Mouse (Mus musculus) NIH3T3 (cell line): Measurements from ENCODE around the gene Cnnm4.

Experiments used
- DNase-seq: peaks from one replicate; pipeline ENCODE4 v3.0.0-alpha.2; 2012; ENCODE audit warnings: low read depth

Gene Cnnm4

DNA sequence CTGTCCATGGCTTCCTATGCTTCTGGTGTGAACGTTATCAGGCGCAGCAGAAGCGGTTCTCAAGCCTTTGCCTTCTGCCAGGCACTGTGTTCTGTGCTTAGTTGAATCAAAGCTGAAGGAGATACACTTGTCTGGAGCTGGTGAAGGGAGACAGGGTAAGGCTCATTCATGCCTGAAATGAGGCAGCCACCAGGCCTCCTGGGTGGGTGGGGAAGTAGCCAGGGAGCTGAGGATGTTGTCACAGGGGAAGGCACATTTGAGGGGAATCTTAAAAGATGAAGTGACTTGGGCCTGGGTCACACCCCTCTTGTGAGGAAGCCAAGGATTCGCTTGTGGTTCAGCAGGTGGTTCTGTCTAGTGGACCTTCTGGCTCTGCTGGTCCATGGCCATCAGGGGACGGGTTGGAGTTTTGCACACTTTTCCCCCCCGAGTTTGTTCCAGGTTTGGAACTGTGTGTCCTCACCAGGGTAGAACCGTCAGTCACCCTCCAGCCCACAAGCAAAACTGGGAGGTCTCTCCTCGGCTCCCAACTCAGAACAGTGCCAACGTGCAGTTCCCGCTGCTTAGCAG is 1.9 kb downstream of the Cnnm4 start:
- no peak for DNase-seq

DNA sequence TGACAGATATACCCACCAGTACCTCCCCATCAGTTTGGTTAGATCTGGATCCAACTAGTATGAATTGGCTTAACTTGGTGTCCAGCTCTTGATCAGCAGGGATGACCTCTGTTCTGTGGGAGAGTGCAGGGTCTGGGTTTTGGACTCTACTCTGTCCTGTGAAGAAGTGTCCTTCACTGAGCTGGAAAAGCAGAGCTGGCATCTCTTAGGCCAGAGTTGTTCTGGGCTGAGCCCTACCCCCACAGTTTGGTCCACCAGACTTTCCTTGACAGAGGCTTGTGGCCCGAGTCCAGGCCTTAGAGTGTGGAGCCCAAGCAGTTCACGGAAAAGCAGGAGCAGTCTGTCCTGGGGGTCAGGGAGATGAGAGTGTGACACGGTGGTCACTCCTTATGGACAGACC is 3.2 kb downstream of the Cnnm4 start:
- DNase-seq, result peak; percentile 30

DNA sequence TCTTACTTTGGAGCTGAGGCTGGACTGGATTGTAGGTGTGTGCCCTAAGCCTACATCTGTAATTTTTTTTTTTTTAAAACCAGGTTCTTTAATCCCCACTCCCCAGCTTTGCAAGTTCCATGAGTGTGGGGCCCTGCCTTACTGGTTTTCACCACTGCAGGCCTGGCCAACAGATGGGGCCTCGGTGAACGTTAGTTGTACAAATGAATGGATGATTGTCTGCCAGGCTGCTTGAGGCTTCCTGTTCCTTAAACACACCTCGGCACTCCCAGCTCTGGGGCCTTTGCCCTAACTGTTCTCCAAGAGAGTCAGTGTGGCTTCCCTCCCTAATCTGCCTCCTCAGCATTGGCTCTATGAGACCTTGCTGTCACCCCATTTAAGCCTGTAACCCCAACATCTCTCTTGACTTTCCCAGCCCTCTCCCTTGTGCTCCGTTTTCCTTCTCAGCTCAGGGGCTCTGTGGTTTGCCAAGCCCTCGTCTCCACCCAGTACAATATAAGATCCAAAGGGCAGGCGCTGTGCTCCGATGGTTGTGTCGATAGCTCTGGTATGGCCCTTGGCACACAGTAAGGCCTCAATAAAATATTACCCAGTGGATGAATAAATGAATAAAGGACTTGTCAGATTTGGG is 4.2 kb downstream of the Cnnm4 start:
- DNase-seq, result peak; percentile 43

- DNase-seq, result no peak
Measured at GRCm38 (mm10) chr1:36476426-36476825, 5.0 kb downstream of the Cnnm4 start.

DNA sequence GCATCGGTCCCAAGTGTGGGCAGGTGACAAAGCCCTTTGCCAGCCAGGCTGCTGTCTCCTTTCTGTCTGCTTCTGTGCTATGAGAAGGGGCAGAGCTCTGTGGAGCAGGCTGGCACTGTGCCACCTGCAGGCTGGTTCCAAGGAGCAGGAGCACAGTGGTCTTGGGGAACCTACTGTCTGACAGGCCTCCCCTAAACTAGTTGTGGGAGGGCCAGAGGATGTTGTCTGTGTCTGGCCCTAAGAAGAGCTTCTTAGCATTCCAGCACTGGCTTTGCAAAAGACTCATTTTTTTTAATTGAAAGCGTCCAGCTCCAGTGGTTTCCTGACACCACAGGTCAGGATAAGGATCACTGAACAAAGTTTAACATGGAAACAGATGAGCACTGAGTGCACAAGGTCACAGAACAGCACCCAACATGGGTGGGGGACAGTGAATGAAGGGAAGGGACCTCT is 6.9 kb downstream of the Cnnm4 start:
- DNase-seq, result no peak

DNA sequence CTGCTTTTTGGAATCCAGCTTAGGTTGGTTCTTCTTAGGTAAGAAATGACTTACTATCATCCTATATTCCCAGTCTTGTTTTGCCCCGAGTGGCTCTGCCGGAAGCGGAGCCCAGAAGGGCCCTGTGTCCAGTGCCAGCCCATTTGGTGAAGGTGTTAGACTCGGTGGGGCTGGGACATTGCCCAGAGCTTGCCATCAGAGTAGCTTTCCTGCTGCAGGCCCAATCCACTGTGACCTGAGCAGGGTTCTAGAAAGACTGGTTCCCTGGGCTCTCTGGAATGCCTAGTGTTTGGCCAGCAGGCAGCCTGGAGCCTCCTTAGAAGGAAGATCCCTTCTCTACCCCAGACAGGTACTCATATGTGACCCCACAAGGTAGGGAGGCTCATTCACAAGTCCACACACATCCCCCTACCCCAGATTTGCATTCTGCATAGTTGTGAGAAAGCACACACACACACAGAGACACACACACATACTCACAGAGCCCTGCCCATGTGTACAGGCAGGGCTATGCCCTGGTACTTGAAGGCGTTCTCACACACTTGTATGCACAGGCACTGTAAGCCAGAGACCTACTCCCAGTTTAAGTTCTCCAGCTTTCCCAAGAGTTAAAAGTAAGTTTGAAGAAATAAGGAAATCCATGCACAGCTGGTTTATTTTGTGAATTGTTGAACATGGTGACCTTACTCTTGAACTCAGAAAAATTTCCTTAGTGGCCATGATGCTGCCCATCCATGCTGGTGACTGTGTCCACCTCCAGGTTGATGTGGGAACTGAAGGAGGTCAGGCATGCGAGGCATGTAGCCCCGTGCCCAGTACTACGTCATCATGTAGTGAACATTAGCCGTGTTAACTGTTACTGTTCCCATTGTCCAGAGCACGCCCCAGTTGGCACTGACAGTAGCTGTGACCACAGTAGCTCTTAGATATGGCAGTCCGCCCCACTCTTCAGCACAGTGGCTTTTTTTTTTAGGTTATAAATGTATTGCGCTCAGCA is 8.8 kb downstream of the Cnnm4 start:
- DNase-seq, result no peak

DNA sequence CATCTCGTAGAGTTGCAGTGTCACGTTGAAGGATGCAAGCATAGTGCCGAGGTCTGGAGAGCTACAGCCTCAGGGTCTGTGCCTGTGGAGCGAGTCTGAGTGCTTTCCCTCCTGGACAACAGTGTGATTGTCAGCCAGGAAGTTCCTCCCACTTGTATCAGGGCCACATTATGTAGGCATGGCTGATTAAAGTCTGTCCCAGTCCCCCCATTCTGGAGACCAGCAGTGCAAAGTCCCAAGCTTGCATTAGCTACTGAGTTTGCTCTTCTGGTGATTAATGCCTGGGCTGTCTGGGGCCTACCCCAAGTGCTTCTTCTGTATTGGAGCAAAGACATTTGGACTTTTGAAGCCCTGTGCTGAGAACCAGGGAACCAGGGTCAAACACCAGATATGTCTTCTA is 12.4 kb downstream of the Cnnm4 start:
- DNase-seq, result no peak

GRCm38 (mm10) chr1:36485080-36485479 is 13.7 kb downstream of the Cnnm4 start:
- peak; percentile 79 for DNase-seq

DNA sequence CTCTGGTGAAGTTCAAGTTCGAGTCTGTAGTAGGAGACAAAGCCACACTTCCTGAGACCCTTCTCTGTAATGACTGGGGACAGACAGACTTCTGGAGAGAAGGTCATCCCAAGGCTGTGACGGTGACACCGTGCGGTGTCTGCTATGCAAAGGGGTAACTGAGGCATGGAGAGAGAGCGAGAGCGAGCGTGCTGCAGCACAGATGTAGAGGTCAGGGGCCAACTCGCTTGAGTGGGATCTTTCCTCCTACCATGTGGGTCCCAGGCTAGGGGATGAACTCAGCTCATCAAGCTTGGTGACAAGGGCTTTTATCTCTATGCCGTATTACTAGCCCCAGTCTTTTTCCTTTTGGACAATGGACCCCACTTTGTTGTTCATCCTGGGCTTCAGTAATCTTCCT is 15.7 kb downstream of the Cnnm4 start:
- DNase-seq, result no peak

GRCm38 (mm10) chr1:36489661-36490060 is 18.2 kb downstream of the Cnnm4 start:
- DNase-seq, result no peak

- peak; percentile 85 for DNase-seq
Measured at GRCm38 (mm10) chr1:36492416-36493139, 21.2 kb downstream of the Cnnm4 start.

GRCm38 (mm10) chr1:36493299-36493698 is 21.9 kb downstream of the Cnnm4 start:
- DNase-seq, result no peak

DNA sequence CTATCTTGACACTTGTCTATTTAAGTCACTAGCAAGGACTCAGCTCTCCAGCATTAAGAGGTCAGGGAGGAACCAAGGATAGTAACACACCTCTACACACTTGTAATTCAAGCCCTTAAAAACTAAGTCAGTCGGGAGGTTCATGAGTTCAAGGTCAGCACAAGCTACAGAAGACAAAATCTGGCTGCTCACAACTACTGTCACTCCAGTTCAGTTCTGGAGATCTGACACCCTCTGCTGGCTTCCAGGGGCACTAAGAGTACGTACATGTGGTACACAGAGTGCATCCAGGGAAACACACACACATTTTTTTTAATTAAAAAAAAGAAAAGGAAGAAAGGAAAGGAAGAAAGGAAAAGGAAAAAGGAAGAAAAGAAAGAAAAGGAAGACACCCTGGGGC is 25.3 kb downstream of the Cnnm4 start:
- peak; percentile 58 for DNase-seq

DNA sequence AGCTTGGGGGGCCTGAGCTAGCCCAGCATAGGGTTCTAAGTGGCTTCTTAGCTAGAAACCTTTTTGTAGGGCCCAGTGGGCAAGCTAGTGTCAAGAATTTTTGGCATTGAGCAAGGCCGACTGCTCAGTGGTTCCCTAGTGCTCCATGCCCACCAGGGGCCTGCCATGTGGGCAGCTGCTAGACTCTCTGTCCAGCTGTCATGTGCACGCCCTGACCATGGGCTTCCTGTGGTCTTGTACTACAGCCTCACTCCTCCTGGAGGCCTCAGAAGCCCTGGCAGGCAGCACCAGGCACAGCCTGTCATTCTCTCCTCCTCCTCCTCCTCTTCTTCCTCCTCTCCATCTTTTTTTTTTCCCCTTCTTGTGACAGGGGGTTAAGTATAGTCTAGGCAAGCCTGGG is 25.9 kb downstream of the Cnnm4 start:
- no peak for DNase-seq

GRCm38 (mm10) chr1:36501261-36501660 is 29.8 kb downstream of the Cnnm4 start:
- peak; percentile 84 for DNase-seq

DNA sequence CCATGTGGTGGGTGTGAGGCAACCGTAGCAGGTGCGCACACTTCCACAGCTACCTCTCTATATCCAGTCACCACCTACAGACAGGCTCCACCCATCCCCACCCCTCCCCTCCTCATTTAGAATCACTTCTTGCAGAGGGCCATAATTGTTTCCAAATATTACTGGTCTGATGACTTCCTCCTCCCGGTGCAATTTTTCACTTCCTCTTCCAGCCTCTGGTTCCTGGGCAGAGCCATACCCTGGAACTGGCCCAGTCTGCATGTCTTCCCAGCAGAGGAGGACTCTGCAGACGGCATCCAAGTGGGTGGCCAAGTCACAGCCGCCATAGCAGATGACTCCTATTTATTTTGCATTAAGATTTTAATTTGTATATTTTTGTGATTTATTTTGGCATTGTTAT is 36.8 kb downstream of the Cnnm4 start:
- DNase-seq, result no peak

GRCm38 (mm10) chr1:36511289-36512021 is 40.0 kb downstream of the Cnnm4 start, which contains the start of gene Cnnm3:
Gene Cnnm3 (plus strand): TSS chr1:36511867.
- peak; percentile 100 for DNase-seq

DNA sequence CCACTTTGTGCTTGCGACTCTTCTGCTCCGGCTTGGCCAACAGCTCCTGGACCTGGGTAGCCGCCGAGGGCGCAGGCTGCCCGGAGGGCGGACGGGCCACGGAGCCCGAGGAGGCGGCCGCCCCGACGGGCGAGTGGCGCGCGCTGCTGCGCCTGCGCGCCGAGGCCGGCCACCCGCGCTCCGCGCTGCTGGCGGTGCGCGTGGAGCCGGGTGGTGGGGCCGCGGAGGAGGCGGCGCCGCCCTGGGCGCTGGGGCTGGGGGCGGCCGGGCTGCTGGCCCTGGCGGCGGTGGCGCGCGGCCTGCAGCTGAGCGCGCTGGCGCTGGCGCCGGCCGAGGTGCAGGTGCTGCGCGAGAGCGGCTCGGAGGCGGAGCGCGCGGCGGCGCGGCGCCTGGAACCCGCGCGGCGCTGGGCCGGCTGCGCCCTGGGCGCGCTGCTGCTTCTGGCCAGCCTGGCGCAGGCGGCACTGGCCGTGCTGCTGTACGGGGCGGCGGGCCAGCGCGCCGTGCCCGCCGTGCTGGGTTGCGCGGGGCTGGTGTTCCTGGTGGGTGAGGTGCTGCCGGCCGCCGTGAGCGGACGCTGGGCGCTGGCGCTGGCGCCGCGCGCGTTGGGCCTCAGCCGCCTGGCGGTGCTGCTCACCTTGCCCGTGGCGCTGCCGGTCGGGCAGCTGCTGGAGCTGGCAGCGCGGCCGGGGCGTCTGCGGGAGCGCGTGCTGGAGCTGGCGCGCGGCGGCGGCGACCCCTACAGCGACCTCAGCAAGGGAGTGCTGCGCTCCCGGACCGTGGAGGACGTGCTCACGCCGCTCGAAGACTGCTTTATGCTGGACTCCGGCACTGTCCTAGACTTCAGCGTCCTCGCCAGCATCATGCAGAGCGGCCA is 40.9 kb downstream of the Cnnm4 start:
- DNase-seq, result peak; percentile 67

- DNase-seq, result no peak
Measured at GRCm38 (mm10) chr1:36512966-36513280, 41.5 kb downstream of the Cnnm4 start.

DNA sequence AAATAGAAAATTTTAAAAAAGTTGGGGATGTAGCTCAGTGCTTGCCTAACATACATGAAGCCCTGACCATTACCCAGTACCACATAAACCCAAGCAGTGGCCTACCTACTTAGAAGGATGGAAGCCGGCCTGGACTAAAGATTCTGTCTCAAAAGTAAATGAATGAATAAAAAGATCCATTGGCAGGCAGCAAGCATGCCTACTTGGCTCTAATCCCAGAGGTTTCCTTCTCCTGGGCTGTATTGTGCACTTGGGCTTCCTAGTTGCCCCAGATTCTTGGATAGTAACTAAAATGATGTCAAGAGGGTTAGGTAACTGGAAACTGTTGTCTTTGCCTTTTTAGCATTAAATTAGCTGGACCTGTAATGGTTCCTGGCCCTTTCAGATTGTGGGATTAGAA is 41.9 kb downstream of the Cnnm4 start:
- DNase-seq, result peak; percentile 57

DNA sequence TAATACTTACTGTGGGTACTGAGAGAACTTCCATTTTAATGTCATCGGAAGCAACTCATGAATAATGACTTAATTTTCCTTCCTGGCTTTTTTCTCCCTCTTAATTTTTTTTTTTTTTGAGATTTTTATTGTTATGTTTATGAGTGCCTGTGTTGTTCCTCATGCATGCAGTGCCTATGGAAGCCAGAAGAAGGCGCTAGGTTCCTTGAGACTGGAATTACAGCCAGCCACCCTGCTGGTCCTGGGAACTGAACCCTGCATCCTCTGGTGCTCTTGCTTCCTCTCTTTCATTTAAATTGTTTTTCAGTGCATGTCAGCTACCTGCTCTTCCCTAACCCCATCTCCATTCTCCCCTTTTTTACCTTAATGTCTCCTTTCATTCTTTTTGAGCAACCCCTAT is 42.3 kb downstream of the Cnnm4 start:
- DNase-seq, result peak; percentile 58
